Mouse (Mus musculus): ENCODE data around the gene Cluh. TPM values are rescaled to one million over a fixed set of nuclear protein-coding genes. Genes with fewer than 3 reads are reported as not detected.

Gene Cluh
- polyA plus RNA-seq, 1 experiment from 2014 or later, result 15.2 TPM

DNA sequence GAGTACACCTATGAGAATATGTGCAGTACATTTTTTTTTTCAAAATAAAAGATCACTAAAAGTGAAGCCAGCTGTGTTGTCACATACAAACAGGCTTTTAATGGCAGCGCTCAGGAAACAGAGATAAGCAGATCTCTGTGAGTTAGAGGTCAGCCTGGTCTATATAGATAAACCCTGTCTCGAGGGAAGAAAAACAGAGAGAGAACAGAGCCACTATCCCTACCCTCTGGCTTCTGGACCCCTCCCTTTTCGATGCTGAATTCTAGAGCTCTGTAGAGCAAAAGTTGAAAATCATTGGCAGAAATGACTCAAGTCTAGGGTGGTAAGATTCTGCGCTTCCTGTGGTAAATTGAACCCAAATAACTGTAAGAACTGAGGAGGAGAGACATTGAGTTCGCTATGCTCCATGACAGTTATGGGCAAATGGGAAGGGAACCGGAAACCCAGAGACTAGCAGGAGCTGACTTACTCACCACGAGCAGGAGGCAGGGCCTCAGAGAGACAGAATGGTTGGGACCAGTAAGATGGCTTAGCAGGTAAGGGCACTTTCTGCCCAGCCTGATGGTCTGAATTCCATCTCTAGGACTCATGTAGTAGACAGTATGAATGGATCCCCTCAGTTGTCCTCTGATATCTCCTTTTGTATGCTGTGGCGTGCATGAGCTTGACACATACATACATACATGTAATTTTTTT lies 27.2 kb upstream of the Cluh start:
- Histone ChIP-seq H3K4me2 (ENCODE audit: low read length) (no peak overlapping the region), H3K27me3 (replicated peaks; ENCODE audit: control insufficient read depth, insufficient read depth, low read length) (peaks cover 14% of the 10 kb centered on the region), H3K9ac (replicated peaks; ENCODE audit: low read depth, low read length) (no peak overlapping the region), H3K36me3 (ENCODE audit: control insufficient read depth, insufficient read depth) (no peaks in the 10 kb centered on the region), H3K9me3 (ENCODE audit: control insufficient read depth, low read length) (no peaks in the 10 kb centered on the region), H3K4me1 (replicated peaks; ENCODE audit: control insufficient read depth, insufficient read depth, low read length) (peaks cover 7% of the 10 kb centered on the region), H3K4me3 (replicated peaks; ENCODE audit: low read length) (no peak overlapping the region), H3K27ac (ENCODE audit: low read length) (no peak overlapping the region)
- ATAC-seq, result no peak
- 80% methylated on average over 8 of the region's 8 CpGs for WGBS

DNA sequence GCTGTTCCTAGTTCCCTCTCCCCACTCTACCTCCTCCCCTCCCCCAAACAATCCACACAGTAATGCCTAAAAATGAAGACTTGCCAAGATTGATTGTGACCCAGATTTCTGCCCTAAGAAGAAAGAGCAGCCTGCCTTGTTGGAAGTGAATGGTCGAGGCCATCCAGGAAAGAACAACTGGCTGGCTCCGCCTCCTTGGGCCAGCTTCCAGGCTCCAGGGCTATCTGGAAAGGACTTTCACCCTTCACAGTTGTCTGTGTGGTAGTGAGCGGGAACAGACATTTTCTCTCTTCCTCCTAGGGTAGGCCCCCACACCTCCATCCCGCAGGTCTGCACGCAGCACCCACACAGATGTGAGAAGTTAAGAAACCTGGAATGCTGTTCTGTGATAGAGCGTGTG lies 25.6 kb upstream of the Cluh start:
- H3K9me3 ChIP-seq (ENCODE audit: control insufficient read depth, low read length), result no peaks in the 10 kb centered on the region
- H3K4me1 ChIP-seq (replicated peaks; ENCODE audit: control insufficient read depth, insufficient read depth, low read length), result peaks cover 7% of the 10 kb centered on the region
- H3K4me2 ChIP-seq (ENCODE audit: low read length), result no peak overlapping the region
- ATAC-seq, result no peak
- H3K9ac ChIP-seq (replicated peaks; ENCODE audit: low read depth, low read length), result no peak overlapping the region
- H3K27me3 ChIP-seq (replicated peaks; ENCODE audit: control insufficient read depth, insufficient read depth, low read length), result peaks cover 12% of the 10 kb centered on the region
- no peak overlapping the region for H3K4me3 ChIP-seq (replicated peaks; ENCODE audit: low read length)
- H3K36me3 ChIP-seq (ENCODE audit: control insufficient read depth, insufficient read depth), result no peaks in the 10 kb centered on the region
- WGBS, result 70% methylated on average over 6 of the region's 6 CpGs
- H3K27ac ChIP-seq (ENCODE audit: low read length), result no peak overlapping the region

DNA sequence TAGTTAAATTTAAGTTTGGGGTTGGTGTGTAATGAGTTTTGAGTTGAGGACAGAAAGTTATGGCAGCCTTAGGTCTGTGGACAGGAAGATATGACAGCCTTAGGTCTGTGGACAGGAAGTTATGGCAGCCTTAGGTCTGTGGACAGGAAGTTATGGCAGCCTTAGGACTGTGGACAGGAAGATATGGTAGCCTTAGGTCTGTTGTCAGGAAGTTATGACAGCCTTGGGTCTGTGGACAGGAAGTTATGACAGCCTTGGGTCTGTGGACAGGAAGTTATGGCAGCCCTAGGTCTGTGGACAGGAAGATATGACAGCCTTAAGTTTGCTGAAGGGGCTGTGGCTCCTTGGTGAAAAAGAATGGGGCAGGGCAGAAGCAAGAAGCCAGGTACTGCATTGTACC lies 24.0 kb upstream of the Cluh start:
- ATAC-seq, result no peak
- H3K4me3 ChIP-seq (replicated peaks; ENCODE audit: low read length), result no peak overlapping the region
- H3K27ac ChIP-seq (ENCODE audit: low read length), result no peak overlapping the region
- no peak overlapping the region for H3K4me2 ChIP-seq (ENCODE audit: low read length)
- no peak overlapping the region for H3K9ac ChIP-seq (replicated peaks; ENCODE audit: low read depth, low read length)
- H3K36me3 ChIP-seq (ENCODE audit: control insufficient read depth, insufficient read depth), result no peaks in the 10 kb centered on the region
- no peaks in the 10 kb centered on the region for H3K9me3 ChIP-seq (ENCODE audit: control insufficient read depth, low read length)
- H3K4me1 ChIP-seq (replicated peaks; ENCODE audit: control insufficient read depth, insufficient read depth, low read length), result peaks cover 4% of the 10 kb centered on the region
- peaks cover 10% of the 10 kb centered on the region for H3K27me3 ChIP-seq (replicated peaks; ENCODE audit: control insufficient read depth, insufficient read depth, low read length)

DNA sequence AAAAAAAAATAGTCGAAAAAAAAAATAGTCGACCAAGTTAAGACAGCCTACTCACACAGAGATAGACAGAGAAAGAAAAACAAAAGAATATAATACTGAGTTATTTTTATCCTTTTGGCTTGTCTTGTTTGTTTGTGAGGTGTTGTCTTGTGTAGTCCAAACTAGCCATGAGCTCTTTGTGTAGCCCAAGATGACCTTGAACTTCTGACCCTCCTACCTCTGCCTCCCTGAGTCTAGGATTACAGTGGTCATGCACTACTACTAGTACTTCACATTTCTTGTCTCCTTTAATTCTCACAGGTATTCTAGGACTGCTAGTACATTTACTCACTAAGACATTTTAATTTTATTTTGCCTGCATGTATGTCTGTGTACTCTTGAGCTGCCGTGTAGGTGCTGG lies 21.8 kb upstream of the Cluh start:
- 92% methylated on average over 3 of the region's 3 CpGs for WGBS
- Histone ChIP-seq H3K36me3 (ENCODE audit: control insufficient read depth, insufficient read depth) (no peaks in the 10 kb centered on the region), H3K4me1 (replicated peaks; ENCODE audit: control insufficient read depth, insufficient read depth, low read length) (no peaks in the 10 kb centered on the region), H3K4me2 (ENCODE audit: low read length) (no peak overlapping the region), H3K4me3 (replicated peaks; ENCODE audit: low read length) (no peak overlapping the region), H3K9me3 (ENCODE audit: control insufficient read depth, low read length) (no peaks in the 10 kb centered on the region), H3K9ac (replicated peaks; ENCODE audit: low read depth, low read length) (no peak overlapping the region), H3K27ac (ENCODE audit: low read length) (no peak overlapping the region), H3K27me3 (replicated peaks; ENCODE audit: control insufficient read depth, insufficient read depth, low read length) (peaks cover 4% of the 10 kb centered on the region)
- no peak for ATAC-seq

DNA sequence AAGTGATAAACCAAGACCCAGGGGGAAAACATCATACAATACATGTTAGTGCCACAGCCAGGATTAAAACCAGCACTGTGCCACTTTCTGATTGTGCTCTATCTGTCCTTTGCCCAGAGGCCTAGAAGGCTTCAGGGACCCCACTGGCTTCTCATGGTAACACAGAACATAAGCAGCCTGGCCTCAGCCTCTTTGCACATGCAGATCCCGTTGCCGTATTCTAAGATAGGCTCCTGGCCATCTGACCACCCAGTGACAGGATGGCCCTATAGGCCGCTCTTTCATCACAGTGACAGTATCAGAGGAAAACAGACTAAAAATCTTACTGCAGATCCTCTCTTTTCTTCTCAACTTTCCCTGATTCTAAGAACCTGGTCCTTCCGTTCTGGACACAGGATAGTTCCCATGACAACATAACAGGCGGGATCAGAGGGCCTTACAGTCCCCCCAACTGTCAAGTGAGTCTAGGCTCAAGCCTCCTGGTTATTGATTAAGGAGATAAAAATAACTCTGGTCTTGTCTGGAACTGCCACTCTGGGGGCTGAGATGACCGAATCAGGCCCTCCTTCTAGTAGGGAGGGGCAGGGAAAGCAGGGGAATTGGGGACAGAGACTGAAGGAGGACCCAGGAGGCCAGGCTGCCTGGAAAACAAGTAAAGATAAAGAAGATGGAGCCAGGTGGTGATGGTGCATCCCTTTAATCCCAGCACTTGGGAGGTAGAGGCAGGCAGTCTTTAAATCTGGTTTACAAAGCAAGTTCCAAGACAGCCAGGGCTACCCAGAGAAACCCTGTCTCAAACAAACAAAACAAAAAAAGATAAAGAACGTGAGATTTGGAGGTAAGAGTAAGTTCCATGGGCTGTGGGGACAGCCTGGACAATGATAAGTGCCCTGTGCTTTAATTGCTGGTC lies 17.2 kb upstream of the Cluh start:
- Histone ChIP-seq H3K27ac (ENCODE audit: low read length) (no peak overlapping the region), H3K4me1 (replicated peaks; ENCODE audit: control insufficient read depth, insufficient read depth, low read length) (peaks cover under 1% of the 10 kb centered on the region), H3K9me3 (ENCODE audit: control insufficient read depth, low read length) (no peaks in the 10 kb centered on the region), H3K27me3 (replicated peaks; ENCODE audit: control insufficient read depth, insufficient read depth, low read length) (no peaks in the 10 kb centered on the region), H3K36me3 (ENCODE audit: control insufficient read depth, insufficient read depth) (no peaks in the 10 kb centered on the region), H3K4me2 (ENCODE audit: low read length) (no peak overlapping the region), H3K4me3 (replicated peaks; ENCODE audit: low read length) (no peak overlapping the region), H3K9ac (replicated peaks; ENCODE audit: low read depth, low read length) (no peak overlapping the region)
- no peak for ATAC-seq
- WGBS, result 69% methylated on average over 7 of the region's 7 CpGs

DNA sequence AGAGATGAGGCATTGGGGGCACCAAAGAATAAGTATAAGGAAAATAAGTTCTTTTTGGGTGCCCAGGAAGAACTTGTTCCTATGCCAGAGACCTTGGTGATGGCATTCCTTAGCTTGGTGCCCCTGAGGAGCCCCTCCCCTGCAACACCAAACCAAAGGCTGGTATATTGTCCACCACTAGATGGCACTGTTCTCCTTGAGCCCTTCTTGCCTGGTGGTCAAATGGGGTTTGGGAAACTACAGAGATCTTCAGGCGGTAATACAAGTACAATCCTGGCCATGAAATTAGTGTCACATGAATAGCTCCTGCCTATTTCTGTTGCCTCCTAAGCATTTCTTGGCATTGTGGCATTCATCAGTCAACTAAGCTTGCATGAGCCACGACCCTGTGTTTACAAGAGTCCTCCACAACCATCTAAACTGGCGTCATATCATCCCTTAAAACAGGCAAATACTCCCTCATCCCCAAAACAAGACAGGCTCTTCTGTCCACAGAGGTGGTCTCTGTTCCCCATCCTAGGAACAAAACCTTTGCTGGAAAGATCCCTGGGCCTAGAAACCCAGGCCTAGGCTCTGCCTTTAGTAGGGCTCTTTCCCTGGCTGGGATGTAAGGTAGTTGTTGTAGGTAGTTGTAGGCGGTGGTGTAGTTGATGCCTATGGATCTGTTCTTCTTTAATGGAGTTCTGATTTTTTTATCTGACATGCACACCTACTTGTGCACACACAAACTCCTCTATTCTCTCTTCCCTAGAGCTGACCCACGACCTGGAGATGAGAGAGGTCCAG lies 14.6 kb upstream of the Cluh start:
- no peak overlapping the region for H3K9ac ChIP-seq (replicated peaks; ENCODE audit: low read depth, low read length)
- no peak for ATAC-seq
- H3K4me1 ChIP-seq (replicated peaks; ENCODE audit: control insufficient read depth, insufficient read depth, low read length), result peaks cover 18% of the 10 kb centered on the region
- H3K4me3 ChIP-seq (replicated peaks; ENCODE audit: low read length), result no peak overlapping the region
- H3K9me3 ChIP-seq (ENCODE audit: control insufficient read depth, low read length), result no peaks in the 10 kb centered on the region
- WGBS, result 55% methylated on average over 5 of the region's 5 CpGs
- no peak overlapping the region for H3K4me2 ChIP-seq (ENCODE audit: low read length)
- H3K36me3 ChIP-seq (ENCODE audit: control insufficient read depth, insufficient read depth), result no peaks in the 10 kb centered on the region
- H3K27ac ChIP-seq (ENCODE audit: low read length), result no peak overlapping the region
- H3K27me3 ChIP-seq (replicated peaks; ENCODE audit: control insufficient read depth, insufficient read depth, low read length), result no peaks in the 10 kb centered on the region

DNA sequence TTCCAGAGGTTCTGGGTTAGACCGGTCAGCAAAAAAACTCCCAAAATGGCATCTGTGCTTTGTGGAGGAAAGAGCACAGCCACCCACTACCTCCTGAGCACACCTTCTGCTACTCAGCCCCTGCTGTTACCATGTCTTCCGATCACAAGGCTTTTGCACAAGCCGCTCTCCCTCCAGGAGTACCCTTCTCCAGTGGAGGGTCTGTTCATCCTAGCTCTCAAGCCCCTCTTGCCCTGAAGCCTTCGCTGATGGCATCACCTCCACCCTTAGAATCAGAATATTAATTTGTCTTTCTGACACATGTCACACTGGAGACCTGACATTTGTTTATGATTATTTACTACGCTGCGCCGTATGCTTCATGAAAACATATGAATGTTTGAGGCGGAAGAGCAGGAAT lies 11.8 kb upstream of the Cluh start:
- peak overlapping the region; percentile 88 for H3K4me2 ChIP-seq (ENCODE audit: low read length)
- no peaks in the 10 kb centered on the region for H3K9me3 ChIP-seq (ENCODE audit: control insufficient read depth, low read length)
- H3K9ac ChIP-seq (replicated peaks; ENCODE audit: low read depth, low read length), result peak overlapping the region; percentile 85
- 18% methylated on average over 8 of the region's 8 CpGs for WGBS
- H3K27me3 ChIP-seq (replicated peaks; ENCODE audit: control insufficient read depth, insufficient read depth, low read length), result no peaks in the 10 kb centered on the region
- peaks cover 18% of the 10 kb centered on the region for H3K4me1 ChIP-seq (replicated peaks; ENCODE audit: control insufficient read depth, insufficient read depth, low read length)
- peak overlapping the region; percentile 63 for H3K4me3 ChIP-seq (replicated peaks; ENCODE audit: low read length)
- H3K36me3 ChIP-seq (ENCODE audit: control insufficient read depth, insufficient read depth), result no peaks in the 10 kb centered on the region
- ATAC-seq, result 0 out of 2 replicates have a peak, but pooled peaks have one; percentile 11
- peak overlapping the region; percentile 78 for H3K27ac ChIP-seq (ENCODE audit: low read length)

DNA sequence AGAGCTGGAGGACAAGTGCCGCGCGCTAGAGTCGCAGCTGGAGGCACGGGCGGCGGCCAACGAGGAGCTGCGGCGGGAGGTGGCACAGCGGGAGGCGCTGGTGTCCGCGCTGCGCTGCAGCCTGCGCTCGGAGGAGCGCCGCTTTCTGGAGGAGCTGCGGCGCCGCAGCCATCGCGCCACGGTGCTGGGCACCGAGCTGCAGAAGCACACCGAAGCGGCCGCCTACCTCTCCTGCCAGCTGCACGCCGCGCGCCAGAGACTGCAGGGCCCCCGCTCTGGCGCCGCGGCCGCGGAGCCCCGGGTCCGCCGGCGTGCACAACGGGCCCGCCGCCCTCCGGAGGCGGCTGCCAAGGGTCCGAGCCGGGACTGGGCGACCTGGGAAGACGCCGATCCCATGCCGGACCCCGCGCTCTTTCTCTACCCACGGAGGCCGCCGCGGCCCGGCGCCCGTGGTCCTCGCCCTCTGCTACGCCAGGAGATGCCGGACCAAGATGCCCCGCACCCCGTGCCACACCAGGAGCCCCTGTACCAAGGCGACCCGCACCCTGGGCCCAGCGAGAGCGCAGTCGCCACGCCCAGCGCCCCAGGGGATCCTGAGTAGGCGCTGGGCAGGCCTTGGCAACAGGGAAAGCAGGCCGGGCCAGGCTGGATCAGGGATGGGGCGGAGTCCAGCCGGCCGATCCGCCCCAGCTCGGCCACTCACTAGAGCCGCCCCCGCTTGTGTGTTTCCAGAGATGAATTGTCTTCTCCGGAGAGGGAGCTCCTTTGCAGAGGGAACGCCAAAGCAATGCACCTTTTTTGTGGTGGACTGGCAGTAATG lies 11.1 kb upstream of the Cluh start:
- Histone ChIP-seq H3K36me3 (ENCODE audit: control insufficient read depth, insufficient read depth) (no peaks in the 10 kb centered on the region), H3K4me1 (replicated peaks; ENCODE audit: control insufficient read depth, insufficient read depth, low read length) (peaks cover 18% of the 10 kb centered on the region), H3K27ac (ENCODE audit: low read length) (peak overlapping the region; percentile 78), H3K4me3 (replicated peaks; ENCODE audit: low read length) (peak overlapping the region; percentile 63), H3K9me3 (ENCODE audit: control insufficient read depth, low read length) (no peaks in the 10 kb centered on the region), H3K4me2 (ENCODE audit: low read length) (peak overlapping the region; percentile 88), H3K9ac (replicated peaks; ENCODE audit: low read depth, low read length) (peak overlapping the region; percentile 85), H3K27me3 (replicated peaks; ENCODE audit: control insufficient read depth, insufficient read depth, low read length) (no peaks in the 10 kb centered on the region)
- WGBS, result 0% methylated on average over 85 of the region's 86 CpGs
- ATAC-seq, result peak; percentile 89

Measured in forebrain, embryonic 16.5 days (tissue).